Mouse (Mus musculus) left cerebral cortex, postnatal 14 days (tissue): ENCODE results near the gene Klhl31. TPM values are rescaled to one million over a fixed set of nuclear protein-coding genes. Genes with fewer than 3 reads are reported as not detected.

Experiments
- DNase-seq, 2 experiments: peaks; one replicate each; pipeline ENCODE4 v3.0.0; 2021 to 2022; ENCODE audit warnings: low spot score in 2 of 2, mixed read lengths in 1 of 2
- intact Hi-C: fragments of 180-260 bp; cut with DNase I; formaldehyde crosslinking; loops from one replicate; pipeline ENCODE4 v1.15.1; 2025
- total RNA-seq, 2 experiments: library from RNA; stranded (reverse); gene quantifications; 2 replicates each; pipeline ENCODE4 v1.2.3; 2021

Klhl31 gene
- total RNA-seq, 2 experiments from 2014 or later, result 0.04 TPM; not detected in 1

DNA sequence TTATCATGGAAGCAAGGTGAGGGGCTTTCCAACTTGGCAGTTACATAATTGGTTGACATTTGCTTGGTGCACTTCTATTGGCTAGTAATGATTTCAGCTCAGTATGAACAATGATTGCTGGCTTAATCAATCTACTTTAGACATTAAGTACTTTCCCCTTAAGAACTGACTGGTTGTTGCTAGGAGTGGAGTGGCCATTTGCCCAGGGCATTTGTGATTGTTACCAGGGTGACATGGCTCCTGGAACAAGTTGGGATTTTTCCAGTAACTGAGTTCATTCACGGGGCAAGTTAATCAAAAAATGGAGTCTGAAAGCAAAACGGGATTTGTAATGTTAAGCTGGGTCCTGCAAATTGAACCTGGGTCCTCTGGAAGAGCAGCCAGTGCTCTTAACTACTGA is 15.8 kb upstream of the Klhl31 start:
- DNase-seq, result no peak
- intact Hi-C loops, result no loop called here

DNA sequence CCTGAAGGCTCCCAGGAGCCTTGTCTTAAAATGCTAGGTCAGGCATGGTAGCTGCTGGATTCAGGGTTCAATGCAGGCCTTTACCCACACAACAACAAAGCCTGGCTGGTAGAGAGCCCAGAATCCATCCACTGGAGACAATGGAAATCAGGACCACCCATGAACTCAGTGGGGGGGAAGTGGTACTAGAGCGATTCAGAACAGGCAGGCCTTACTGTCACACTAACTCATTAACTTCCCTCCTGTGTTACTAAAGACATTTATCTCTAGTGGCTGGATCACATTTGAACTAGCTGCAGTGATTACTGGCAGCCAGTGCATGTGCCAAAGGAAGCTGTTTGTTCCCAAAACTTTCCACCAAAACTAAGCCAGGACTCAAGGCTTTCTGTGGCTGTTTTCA is 13.4 kb upstream of the Klhl31 start:
- intact Hi-C loops, result no loop called here
- no peak for DNase-seq

DNA sequence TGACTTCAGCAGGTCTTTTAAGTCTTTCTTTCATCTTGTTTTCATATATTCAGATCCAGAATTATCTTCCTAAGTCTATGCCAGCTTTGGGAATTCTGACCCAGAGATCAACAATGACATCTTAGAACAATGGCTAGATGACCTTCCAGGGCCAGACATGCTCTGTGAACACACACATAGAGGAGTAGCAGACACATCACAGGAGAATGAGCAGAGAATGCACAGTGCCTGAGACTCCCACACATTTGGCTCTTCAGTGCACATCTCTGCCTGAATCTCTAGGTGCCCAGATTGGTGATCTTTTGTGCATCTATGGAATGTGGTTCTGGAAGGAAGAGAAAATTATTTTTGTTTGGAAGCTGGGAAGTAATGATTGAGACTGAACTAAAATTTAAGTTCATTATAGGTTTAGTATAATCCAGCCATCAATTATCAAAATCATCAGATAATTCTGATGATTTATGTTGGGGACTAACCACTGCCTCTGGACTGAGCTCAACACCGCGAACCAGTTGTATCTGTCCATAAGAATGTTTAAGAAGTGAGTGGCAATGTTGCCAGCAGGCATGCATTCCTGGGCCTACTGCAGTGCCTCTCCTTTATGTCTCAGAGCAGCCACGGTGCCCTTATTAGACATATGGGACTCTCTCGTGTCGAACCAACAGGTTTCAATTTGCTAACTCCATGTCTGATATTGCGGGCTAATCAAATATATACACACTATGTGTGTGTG is 12.8 kb upstream of the Klhl31 start:
- intact Hi-C loops, result no loop called here
- no peak for DNase-seq

DNA sequence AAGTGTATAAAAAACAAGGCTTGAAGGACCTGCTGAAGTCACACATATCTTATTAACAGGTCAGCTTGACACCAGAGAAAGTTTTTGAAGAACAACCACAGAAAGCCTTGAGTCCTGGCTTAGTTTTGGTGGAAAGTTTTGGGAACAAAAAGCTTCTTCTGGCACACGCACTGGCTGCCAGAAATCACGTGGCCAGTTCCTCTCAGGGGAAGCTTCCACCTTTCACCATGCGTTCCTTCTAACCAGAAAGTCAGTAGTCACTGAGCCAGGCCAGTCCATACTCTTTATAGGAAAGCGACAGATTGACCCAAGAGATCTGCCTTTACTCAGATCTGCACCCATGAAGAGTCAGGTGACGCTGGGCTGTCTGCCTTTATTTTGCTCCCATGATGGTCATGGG is 12.1 kb upstream of the Klhl31 start:
- intact Hi-C loops, result no loop called here

DNA sequence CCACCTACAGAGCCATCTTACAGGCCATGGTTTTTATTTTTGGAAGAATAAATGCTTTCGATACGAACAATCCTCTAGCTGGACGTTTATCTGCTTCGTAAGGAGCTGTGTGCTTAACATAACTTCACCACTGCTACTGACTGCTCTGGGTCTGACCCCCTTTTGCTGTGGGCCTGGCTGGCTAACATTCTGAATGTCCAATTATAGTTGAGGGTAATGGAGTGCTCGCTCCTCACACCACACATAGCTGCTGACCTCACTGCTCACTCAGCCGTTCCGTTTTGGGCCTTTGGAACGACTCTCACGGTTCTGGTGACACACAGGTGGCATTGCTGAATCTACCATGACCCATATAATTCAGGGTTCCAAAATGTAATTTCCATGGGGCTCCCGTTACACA is 7.6 kb upstream of the Klhl31 start:
- DNase-seq, result no peak
- intact Hi-C loops, result no loop called here

More for the DNA sequence above, 12.1 kb upstream of the Klhl31 start:
- DNase-seq, result no peak

- intact Hi-C loops, result no loop called here
- no peak for DNase-seq
Observed at GRCm38 (mm10) chr9:77629708-77630107, 6.6 kb upstream of the Klhl31 start.

- no peak for DNase-seq
- intact Hi-C loops, result no loop called here
Observed at GRCm38 (mm10) chr9:77630764-77631163, 5.5 kb upstream of the Klhl31 start.

DNA sequence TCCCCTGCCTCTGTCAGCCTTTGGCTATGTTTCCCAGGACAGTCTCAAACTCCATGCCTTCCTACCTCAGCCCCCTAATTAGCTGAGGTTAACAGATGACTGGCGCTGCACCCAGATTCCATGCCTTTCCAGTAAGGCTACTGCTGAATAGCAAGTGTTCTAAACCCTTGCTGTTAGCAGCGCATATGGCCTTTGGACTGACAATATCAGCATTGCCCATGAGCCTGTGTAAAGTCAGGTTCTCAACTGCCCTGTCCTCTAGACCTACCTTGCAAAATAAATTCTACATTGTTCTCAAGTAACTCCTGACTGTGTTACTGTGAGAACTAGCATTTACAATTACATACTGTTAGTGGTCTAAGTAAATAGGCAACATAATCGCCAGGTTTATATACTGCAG is 3.9 kb upstream of the Klhl31 start:
- DNase-seq, result no peak
- intact Hi-C loops, result no loop called here

GRCm38 (mm10) chr9:77636003-77636402 is 297 bp upstream of the Klhl31 start:
- intact Hi-C loops, result no loop called here
- no peak for DNase-seq

DNA sequence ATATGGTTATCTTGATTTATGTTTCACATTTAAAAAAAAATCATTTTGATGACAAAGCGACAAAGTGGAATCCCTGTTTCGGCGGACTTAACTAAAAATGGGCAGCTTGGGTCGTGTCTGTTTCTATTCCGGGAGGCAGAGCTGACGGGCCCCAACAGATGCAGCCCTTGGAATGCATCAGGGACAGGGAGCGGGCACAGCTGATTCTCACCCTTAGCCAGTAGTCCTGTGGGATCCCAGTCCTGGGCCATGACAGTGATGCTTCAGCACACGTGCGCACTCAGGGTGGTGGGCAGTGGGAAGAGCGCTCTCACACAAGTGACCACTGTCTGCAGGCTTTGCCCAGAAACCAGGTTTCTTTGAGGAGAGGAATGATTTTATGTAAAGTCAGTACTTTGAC is 1.1 kb downstream of the Klhl31 start:
- no peak for DNase-seq
- intact Hi-C loops, result no loop called here

DNA sequence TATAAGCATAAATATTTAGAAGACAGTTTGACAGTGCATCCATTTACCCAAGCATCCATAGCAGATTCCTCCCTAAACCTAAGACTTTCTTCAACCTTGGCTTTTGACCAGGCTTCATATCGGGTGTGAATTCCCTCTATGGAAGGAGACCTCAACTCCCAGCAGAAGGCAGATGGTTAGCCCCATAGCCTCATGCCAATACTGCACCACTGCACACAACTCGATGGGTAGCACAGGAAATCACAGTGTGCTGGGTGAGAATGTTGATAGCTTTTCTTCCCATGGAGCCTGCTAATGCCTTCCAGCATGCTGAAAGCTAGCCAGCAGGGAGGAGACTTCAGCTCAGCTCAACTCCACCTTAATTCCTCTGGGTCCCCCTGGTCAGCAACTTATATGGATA is 8.9 kb downstream of the Klhl31 start:
- intact Hi-C loops, result no loop called here
- no peak for DNase-seq

- DNase-seq, result no peak
- intact Hi-C loops, result no loop called here
Observed at GRCm38 (mm10) chr9:77651847-77652246, 15.5 kb downstream of the Klhl31 start.

DNA sequence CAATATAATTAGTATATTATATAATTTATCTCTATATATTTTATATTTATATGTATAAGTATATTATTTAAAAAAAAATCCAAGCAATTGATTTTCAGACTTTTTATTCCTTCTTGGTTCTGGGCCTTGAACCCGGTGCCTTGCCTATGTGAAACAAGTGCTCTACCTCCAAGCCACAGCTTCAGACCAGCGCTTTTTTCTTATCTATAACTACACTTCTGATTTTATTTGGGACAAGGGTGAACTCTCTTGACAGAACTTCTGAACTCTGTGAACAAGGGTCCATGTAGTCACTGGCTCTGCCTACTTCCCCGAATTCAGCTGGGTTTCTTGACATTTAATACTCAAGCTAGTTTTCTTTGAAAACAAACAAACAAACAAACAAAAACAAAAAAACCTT is 17.6 kb downstream of the Klhl31 start:
- intact Hi-C loops, result no loop called here
- DNase-seq, result no peak

- peak; percentile 24 to 78 for DNase-seq
- intact Hi-C loops, result loop anchor here (5.0 kb wide), 2 partner anchors 97 to 127 kb away; partner anchors contain the start of gene Gclc
Observed at GRCm38 (mm10) chr9:77655181-77655934, 19.1 kb downstream of the Klhl31 start.

DNA sequence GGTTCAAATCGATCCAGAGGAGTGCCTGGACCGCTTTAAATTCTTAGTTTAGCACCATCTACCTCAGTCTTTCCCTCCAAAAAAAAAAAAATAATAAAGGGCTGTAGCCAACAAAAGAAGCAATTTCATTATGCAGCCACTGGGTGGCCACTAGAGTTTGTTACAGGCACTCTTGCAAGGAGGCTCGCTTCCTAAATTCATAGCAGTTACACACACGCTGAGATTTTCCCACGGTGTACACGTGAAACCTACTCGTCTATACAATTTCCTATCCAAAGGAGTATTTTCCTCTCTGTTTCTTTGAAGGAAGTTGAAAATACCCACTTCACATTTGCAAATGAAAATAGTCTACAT is 19.6 kb downstream of the Klhl31 start:
- DNase-seq, result peak; percentile 64 to 66
- intact Hi-C loops, result loop anchor here (5.0 kb wide), 2 partner anchors 96 to 126 kb away; partner anchors contain the start of gene Gclc

GRCm38 (mm10) chr9:77662917-77663316 is 26.6 kb downstream of the Klhl31 start:
- intact Hi-C loops, result no loop called here
- peak in 1 of 2 experiments; percentile 3 for DNase-seq

- intact Hi-C loops, result no loop called here
- DNase-seq, result no peak
Observed at GRCm38 (mm10) chr9:77670095-77670494, 33.8 kb downstream of the Klhl31 start.

GRCm38 (mm10) chr9:77671004-77671403 is 34.7 kb downstream of the Klhl31 start:
- DNase-seq, result no peak
- intact Hi-C loops, result no loop called here

DNA sequence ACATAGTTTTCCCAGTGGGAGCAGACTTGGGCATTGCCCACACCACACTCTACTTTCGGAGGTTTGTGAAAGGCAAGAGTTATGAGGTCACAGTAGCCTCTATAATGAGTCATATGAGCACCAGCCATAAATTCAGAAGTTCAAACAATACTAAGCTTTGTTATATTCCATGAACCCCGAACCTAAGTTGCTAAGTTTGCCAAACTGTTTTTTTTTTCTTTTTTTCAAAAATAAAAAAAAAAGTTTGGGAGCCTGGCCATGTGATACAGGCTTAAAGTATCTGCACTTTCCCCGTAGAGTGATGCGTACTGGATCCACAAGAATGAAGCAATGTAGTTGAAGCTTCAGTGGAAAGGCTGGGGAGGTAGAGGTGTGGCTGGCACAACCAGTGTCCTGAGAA is 36.9 kb downstream of the Klhl31 start:
- intact Hi-C loops, result no loop called here
- DNase-seq, result no peak

DNA sequence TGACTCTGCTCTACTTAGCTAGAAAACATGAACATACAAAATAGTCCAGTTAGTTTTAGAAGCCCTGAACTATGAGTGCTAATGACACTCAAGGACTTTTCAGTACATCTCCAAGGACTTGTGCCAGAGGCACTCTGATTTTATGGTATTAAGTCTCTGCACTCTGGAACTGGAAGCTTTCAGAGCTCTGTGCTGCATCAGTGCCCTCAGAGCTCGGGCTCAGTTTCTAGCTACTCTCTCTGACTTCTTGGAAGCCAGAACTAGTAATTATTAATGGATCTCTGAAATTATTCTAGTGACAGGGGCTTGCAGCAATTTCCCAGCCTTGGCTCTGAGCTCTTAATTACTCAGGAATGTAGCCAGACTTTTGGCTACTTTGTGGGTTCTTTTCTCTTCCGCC is 37.7 kb downstream of the Klhl31 start:
- DNase-seq, result no peak
- intact Hi-C loops, result no loop called here

DNA sequence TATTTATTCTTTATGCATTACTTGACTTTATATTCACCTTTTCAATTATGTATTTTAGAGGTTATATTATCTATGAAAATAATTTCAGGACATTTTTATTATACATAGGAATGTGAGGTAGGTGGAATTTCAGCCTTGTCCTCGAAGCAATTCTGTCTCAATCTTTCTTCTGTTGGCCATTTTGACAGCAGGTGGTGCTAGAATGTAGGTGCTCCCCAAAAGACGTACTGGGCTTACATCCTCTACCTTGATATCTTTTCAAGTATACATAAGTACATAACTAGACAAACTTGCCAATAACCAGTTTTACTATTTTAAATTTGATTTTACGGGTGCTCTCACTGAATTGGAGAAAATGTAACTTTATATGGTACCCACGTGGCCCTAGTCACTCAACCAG is 48.6 kb downstream of the Klhl31 start:
- intact Hi-C loops, result no loop called here

More for the DNA sequence above, 48.6 kb downstream of the Klhl31 start:
- DNase-seq, result no peak
